Mouse (Mus musculus) brain, embryonic 14.5 days (tissue): ENCODE results near the gene 1520401A03Rik.

ENCODE experiments used
- CTCF ChIP-seq: fragments of 200-500 bp; IDR thresholded peaks from 2 replicates; pipeline ENCODE4 v1.5.1; 2012; ENCODE audit warnings: inconsistent platforms, mild to moderate bottlenecking, moderate library complexity, borderline replicate concordance; ENCODE audit not compliant: insufficient read depth, insufficient read length; ENCODE audit errors: extremely low read depth
- POLR2A ChIP-seq: fragments of 200-500 bp; IDR thresholded peaks from 2 replicates; pipeline ENCODE4 v1.6.1; 2012; ENCODE audit warnings: mild to moderate bottlenecking, inconsistent platforms, borderline replicate concordance; ENCODE audit not compliant: poor library complexity, insufficient read depth, insufficient read length, severe bottlenecking; ENCODE audit errors: extremely low read depth

DNA sequence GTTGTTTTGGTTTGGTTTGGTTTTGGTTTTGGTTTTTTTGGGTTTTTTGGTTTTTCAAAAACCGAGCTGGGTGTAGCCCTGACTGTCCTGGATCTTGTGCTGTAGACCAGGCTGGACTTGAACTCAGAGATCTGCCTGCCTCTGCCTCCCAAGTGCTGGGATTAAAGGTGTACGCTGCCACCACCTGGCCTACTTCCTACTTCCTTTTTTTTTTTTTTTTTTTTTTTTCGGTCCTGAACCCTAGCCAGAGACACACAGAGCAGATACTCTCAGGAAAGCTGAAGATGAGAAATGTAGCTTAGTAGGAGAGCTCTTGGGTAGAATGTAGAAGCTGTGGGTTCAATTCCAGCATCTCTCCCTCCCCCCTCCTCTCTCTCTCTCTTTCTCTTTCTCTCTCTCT is 64.1 kb downstream of the 1520401A03Rik start:
- TF ChIP-seq CTCF (no peak), POLR2A (no peak)
